Mouse (Mus musculus): Measurements from ENCODE around the gene Cfhr2.
"Not testable (repeated sequence)": the region's sequence is repeated elsewhere in the genome, so short reads cannot be mapped to it uniquely, and the experiment has no call there.

Gene Cfhr2

DNA sequence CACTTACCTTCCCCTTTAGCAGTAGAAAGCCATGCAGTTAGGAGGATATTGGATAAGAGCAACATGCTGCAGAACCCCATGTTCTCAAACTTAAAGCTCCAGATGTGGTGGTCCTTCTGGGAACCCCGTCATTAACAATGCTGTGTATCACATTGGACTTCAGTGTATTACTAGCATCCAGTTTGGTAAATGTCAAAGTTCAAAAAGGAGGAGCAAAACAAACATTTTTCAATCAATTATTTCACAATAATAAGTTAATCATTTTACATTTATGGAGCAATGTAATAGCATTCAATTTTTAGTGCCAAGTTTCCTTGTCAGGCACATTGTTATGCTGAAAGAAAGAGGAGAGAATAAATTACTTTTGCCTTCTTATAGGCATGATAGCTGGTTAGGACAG lies at the start of gene Cfhr2:
Gene Cfhr2, minus strand, starts transcription at position 155 of the 400 bp plus-strand sequence.
- DNase-seq (ENCODE audit: low read depth, low spot score), result no peak

DNA sequence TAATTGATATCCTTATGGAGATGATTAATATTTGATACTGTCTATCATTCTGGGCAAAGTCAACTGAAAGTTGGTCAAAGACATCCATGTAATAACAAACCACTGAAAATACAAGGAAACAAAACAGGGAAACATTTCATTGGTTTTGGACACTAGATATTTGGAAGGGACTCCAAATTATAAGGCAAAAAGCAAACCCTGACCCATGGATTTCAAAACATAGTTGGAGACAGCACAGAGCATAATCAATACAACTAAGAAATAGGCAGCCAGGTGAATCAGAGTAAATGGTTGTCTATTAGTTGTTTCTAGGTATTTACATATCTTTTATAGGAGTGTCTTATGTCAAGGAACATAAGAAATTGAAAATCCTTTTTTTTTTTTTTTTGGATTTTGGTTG lies 5.2 kb upstream of the Cfhr2 start:
- no peak for DNase-seq (ENCODE audit: low read depth, low spot score)

DNA sequence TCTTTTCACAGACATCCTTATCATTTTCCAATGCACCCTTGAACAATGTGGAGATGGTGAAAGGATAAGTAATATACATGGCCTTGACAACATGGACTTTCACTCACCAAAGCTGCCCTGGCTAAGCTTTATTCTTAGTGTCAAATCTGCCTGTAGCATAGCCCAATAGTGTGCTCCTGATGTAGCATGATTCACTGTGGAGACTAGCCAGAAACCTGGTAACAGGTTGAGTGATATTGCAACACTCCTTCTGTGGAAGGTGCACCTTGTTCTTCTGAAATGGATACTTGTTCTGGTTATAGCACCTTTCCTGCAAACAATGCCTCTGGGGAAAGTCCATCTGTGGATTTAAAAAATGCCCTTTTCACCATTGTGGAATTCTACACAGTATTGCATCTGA lies 1.7 kb upstream of the Cfhr2 start:
- no peak for DNase-seq (ENCODE audit: low read depth, low spot score)

DNA sequence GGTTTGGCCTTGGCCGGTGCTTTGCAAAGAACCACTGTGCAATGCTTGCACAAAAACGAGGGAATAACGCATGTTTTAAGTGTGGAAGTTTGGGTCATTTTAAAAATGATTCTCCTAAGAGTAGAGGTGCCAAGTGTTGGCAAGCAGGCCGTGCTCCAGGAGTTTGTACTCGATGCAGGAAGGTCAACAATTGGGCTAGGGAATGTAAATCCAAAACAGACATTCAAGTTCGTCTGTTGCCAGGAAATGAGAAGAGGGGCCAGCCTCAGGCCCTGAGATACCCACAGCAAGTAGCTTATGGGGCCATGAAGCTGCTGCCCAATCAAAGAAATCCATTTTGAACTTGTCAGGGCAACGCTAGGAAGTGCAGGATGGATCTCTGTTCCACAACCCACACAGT lies 18.8 kb downstream of the Cfhr2 start:
- DNase-seq (ENCODE audit: low read depth, low spot score), result no peak

DNA sequence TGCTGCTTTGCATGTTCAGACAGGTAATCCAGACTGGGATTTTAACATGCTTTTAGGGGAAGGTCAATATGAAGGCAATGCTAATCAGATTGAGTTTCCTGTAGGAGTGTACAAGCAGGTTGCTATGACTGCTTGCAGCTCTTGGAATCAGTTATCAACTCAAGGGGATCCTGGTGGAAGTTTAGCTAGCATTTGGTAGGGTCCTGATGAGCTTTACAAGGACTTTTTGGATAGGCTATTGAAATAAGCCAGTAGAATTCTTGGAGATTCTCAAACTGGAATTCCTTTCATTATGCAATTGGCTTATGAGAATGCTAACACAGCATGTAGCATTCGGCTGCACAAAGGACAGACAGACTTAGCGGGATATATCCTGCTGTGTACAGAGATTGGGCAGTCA lies 19.2 kb downstream of the Cfhr2 start:
- DNase-seq (ENCODE audit: low read depth, low spot score), result no peak

DNA sequence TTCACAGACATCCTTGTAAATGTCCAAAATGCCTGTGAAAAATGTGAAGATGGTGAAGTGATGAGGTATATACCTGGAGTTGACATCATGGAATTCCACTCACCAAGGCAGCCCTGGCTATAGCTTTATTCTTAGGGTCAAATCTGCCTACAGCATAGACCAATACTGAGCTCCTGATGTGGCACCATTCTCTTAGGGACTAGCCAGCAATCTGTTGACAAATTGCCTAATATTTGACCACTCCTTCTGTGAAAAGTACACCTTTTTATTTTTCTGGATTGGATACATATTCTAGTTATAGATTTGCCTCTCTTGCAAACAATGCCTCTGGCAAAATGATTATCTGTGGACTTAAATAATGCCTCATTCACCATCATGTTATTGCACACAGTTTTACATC lies 49.9 kb downstream of the Cfhr2 start:
- DNase-seq (ENCODE audit: low read depth, low spot score), result no peak

DNA sequence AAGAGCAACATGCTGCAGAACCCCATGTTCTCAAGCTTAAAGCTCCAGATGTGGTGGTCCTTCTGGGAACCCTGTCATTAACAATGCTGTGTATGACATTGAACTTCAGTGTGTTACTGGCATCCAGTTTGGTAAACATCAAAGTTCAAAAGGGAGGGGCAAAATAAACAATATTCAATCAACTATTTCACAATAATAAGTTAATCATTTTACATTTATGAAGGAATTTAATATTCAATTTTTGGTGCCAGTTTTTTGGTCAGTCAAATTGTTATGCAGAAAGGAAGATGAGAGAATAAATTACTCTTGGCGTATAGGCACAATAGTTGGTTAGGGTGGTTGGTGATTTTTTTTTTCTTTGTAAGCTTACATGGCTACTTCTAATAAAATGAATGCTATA lies 77.4 kb downstream of the Cfhr2 start, which contains the start of gene Gm4788:
Gene Gm4788, minus strand, starts transcription at position 101 of the 400 bp plus-strand sequence.
- DNase-seq (ENCODE audit: low read depth, low spot score), result no peak

DNA sequence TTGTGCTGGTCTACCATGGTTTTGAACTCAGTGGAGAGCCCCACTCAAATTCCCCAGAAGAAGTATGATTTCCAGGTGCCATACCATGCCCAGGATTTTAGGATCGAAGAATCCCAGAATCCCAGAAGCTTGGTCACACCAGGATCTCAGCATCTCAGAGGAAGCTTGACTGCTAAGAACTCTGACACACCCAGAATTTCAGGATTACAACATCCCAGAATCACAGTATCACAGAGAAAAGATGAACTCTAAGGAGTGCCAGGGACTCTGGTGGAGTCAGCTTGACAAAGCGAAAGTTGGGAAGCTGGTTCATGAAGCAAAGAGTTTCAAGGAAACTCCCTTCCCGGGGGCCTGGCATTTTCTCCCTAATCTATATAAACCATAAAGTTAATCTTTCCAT lies 88.6 kb downstream of the Cfhr2 start:
- DNase-seq (ENCODE audit: low read depth, low spot score), result not testable (repeated sequence)

Data from mesoderm, embryonic 11.5 days (tissue).